Comparison of ENCODE assay signal across 9 mouse cellular contexts in genomic region chr7:75290554-75290953, GRCm38 (mm10). TPM values are rescaled to one million over a fixed set of nuclear protein-coding genes. Genes with fewer than 3 reads are reported as not detected.
"Had no signal": no experiment of that assay in that cellular context is flagged by ENCODE, and none has a peak within 500 bp of the region (broad histone marks: within the 10 kb centered on the region; RNA-seq: fewer than 3 reads in every experiment).

No protein-coding gene starts in this region.

- ATAC-seq: liver, embryonic 12.5 days had no signal

- DNase-seq: kidney, postnatal 25 days; lung, embryonic 14.5 days; lung, postnatal 10 days; lung, postnatal 4 days; midbrain, embryonic 14.5 days; thymus, adult 18-20 months; thymus, postnatal 14 days had no signal

RNA-seq across cellular contexts. Expression of gene Sv2b, which starts 18.5 kb away (rescaled TPM):
- total RNA-seq: megakaryocyte, adult 5-6 weeks had no signal
